Mouse (Mus musculus): ENCODE measurements at regions not wholly inside any gene's neighbourhood (a gene's known extent, or its start where the extent isn't known, plus 50 kb on each side); places are given as distances from the start of the nearest gene placed in this dataset.

GRCm38 (mm10) chr16:9165763-9166310, 335.9 kb downstream of the 1810013L24Rik start:
- TF ChIP-seq MAX (IDR thresholded peaks at IDR 0.05; ENCODE audit: low read length) (no peak), BHLHE40 (IDR thresholded peaks at IDR 0.05; ENCODE audit: low read depth, low read length) (no peak), CTCF (conservative IDR thresholded peaks at IDR 0.05 in 1 of 2, IDR thresholded peaks at IDR 0.05 in 1 of 2; ENCODE audit: low read depth in 2 of 2, low read length in 2 of 2) (no peak)

All from CH12.LX (cell line).